Mouse (Mus musculus) heart, embryonic 13.5 days (tissue): Measurements from ENCODE around the gene Mpp4. TPM values are rescaled to one million over a fixed set of nuclear protein-coding genes. Genes with fewer than 3 reads are reported as not detected.

ENCODE experiments used
- polyA plus RNA-seq: library from polyadenylated mRNA; unstranded; fragments of >200 nt; fragmentation: Nextera tagmentation; extraction: Ambion mirVana; gene quantifications from 2 replicates; pipeline ENCODE4 v1.2.1, GENCODE M21; 2015

Gene Mpp4
- polyA plus RNA-seq, 1 experiment from 2014 or later = 0.23 TPM

Other genes with a start within 250 kb of the Mpp4 start
- 24.9 and 25.4 TPM in 2 replicates for gene Trak2, start 190.0 kb downstream of the Mpp4 start, polyA plus RNA-seq
- 24.1 and 27.4 TPM in 2 replicates for gene Stradb, start 189.9 kb downstream of the Mpp4 start, polyA plus RNA-seq
- not detected in 2 replicates for gene C2cd6, start 68.5 kb downstream of the Mpp4 start, polyA plus RNA-seq
- 14.1 and 15.9 TPM in 2 replicates for gene Tmem237, start 43.0 kb downstream of the Mpp4 start, polyA plus RNA-seq
- gene Als2, start 73.8 kb upstream of the Mpp4 start, polyA plus RNA-seq = 7.1 TPM in 2 replicates
- 0.37 TPM in 1 of 2 replicates, not detected in the other for gene Cdk15, start 93.5 kb upstream of the Mpp4 start, polyA plus RNA-seq